Mouse (Mus musculus) heart, adult 2 months (tissue): Measurements from ENCODE around the gene Thbs1.

Source experiments
- EP300 ChIP-seq: fragments of 200-500 bp; IDR thresholded peaks from 2 replicates; pipeline ENCODE4 v1.6.1; 2011; ENCODE audit warnings: low read depth, low read length, control low read depth; ENCODE audit not compliant: insufficient read depth
- POLR2A ChIP-seq: fragments of 200-500 bp; IDR thresholded peaks from 2 replicates; pipeline ENCODE4 v1.6.1; 2011; ENCODE audit warnings: mild to moderate bottlenecking, low read depth, low read length, control low read depth; ENCODE audit not compliant: insufficient read depth

DNA sequence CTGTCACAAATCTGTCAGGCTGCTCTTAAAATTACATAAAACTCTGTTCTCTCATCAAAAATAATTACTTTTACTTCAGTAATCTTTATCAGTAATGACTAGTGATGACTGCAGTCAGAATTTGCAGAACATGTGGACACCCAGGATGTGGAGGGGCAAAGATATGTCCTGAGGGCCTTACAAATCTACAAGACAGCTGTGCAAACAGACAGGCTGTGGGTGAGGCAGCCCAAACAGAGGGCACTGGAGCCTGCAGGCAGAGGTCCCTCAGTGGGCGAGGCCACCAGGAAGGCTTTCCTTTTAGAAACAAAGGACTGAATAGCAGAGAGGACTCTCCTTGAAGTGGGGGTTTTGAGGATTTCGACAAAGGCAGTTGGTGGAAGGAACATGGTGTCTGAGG, 37.6 kb upstream of the Thbs1 start:
- TF ChIP-seq EP300 (no peak), POLR2A (no peak)
